Mouse (Mus musculus) thymus, adult 2 months (tissue): ENCODE measurements around the gene Glb1l. TPM values are rescaled to one million over a fixed set of nuclear protein-coding genes. Genes with fewer than 3 reads are reported as not detected.
A peak's percentile ranks its signal among the peaks of the same experiment; 100 is the strongest.

Experiments used
- DNase-seq: peaks from one replicate; pipeline ENCODE4 v3.0.0; 2021
- H3K27ac ChIP-seq: fragments of 200-500 bp; 2 replicates; pipeline ENCODE4 v1.5.1; 2012; ENCODE audit warnings: low read length, control low read depth; ENCODE audit not compliant: control insufficient read depth, insufficient read depth
- H3K27me3 ChIP-seq: fragments of 200-500 bp; 2 replicates; pipeline ENCODE4 v1.6.1; 2012; ENCODE audit warnings: mild to moderate bottlenecking, low read length, moderate library complexity, mixed read lengths; ENCODE audit not compliant: control insufficient read depth, insufficient read depth
- H3K36me3 ChIP-seq: fragments of 200-500 bp; 2 replicates; pipeline ENCODE4 v1.6.1; 2012; ENCODE audit warnings: mild to moderate bottlenecking, low read length, moderate library complexity; ENCODE audit not compliant: control insufficient read depth, insufficient read depth
- H3K4me1 ChIP-seq: fragments of 200-500 bp; replicated peaks from 2 replicates; pipeline ENCODE4 v1.6.1; 2012; ENCODE audit warnings: low read length; ENCODE audit not compliant: control insufficient read depth, insufficient read depth
- H3K4me3 ChIP-seq: fragments of 200-500 bp; 2 replicates; pipeline ENCODE4 v1.5.1; 2012; ENCODE audit warnings: mild to moderate bottlenecking, low read length, control low read depth, moderate library complexity; ENCODE audit not compliant: control insufficient read depth, insufficient read depth
- CTCF ChIP-seq: fragments of 200-500 bp; IDR thresholded peaks from 2 replicates; pipeline ENCODE4 v1.5.1; 2012; ENCODE audit warnings: mild to moderate bottlenecking, control low read depth, low read length, moderate library complexity, borderline replicate concordance; ENCODE audit not compliant: control insufficient read depth, poor library complexity, insufficient read depth; ENCODE audit errors: extremely low read depth
- POLR2A ChIP-seq: fragments of 200-500 bp; IDR thresholded peaks from 2 replicates; pipeline ENCODE4 v1.6.1; 2012; ENCODE audit warnings: mild to moderate bottlenecking, low read length, control low read depth, moderate library complexity; ENCODE audit not compliant: control insufficient read depth, poor library complexity, insufficient read depth; ENCODE audit errors: extremely low read depth
- WGBS: fragments of 180-500 bp; shearing (Covaris S2); methylation state at CpG from one replicate; pipeline ENCODE4 v1.1.7; 2018; 5-methylcytosine and 5-hydroxymethylcytosine counted together
- polyA plus RNA-seq: library from polyadenylated mRNA; depleted of rRNA; stranded (reverse); fragments of >200 nt; gene quantifications from 2 replicates; pipeline ENCODE4 v1.2.3, GENCODE M21; 2012

Glb1l gene
- polyA plus RNA-seq, 1 experiment, result 14.4 TPM

- H3K27me3 ChIP-seq, result no peaks in the 10 kb centered on the region
- DNase-seq, result no peak
- H3K4me1 ChIP-seq, result peaks cover 11% of the 10 kb centered on the region
- TF ChIP-seq POLR2A (no peak), CTCF (no peak)
- H3K36me3 ChIP-seq, result peaks cover 16% of the 10 kb centered on the region
- no peak overlapping the region for H3K4me3 ChIP-seq
- 28% methylated on average over 2 of the region's 2 CpGs for WGBS
- no peak overlapping the region for H3K27ac ChIP-seq
Observed at GRCm38 (mm10) chr1:75187914-75188483, 22.6 kb downstream of the Glb1l start.

GRCm38 (mm10) chr1:75187126-75187525 lies 23.5 kb downstream of the Glb1l start:
- no peak for DNase-seq
- Histone ChIP-seq H3K4me3 (no peak overlapping the region), H3K27ac (no peak overlapping the region), H3K36me3 (peaks cover 20% of the 10 kb centered on the region), H3K4me1 (peaks cover 9% of the 10 kb centered on the region), H3K27me3 (no peaks in the 10 kb centered on the region)
- TF ChIP-seq POLR2A (no peak), CTCF (no peak)

GRCm38 (mm10) chr1:75185495-75185894 lies 25.1 kb downstream of the Glb1l start:
- H3K27ac ChIP-seq, result no peak overlapping the region
- no peak overlapping the region for H3K4me3 ChIP-seq
- WGBS, result 95% methylated on average over 11 of the region's 11 CpGs
- TF ChIP-seq CTCF (no peak), POLR2A (no peak)
- no peak for DNase-seq
- no peaks in the 10 kb centered on the region for H3K27me3 ChIP-seq
- peaks cover 20% of the 10 kb centered on the region for H3K36me3 ChIP-seq
- peaks cover 3% of the 10 kb centered on the region; the same call in 1 of the 2 replicates for H3K4me1 ChIP-seq

- H3K27ac ChIP-seq, result no peak overlapping the region
- TF ChIP-seq POLR2A, result no peak
- TF ChIP-seq CTCF, result peak; percentile 39; the same call in 1 of the 2 replicates
- no peaks in the 10 kb centered on the region for H3K27me3 ChIP-seq
- 83% methylated on average over 4 of the region's 4 CpGs for WGBS
- no peak for DNase-seq
- H3K4me3 ChIP-seq, result no peak overlapping the region
- H3K4me1 ChIP-seq, result peaks cover 9% of the 10 kb centered on the region
- peaks cover 17% of the 10 kb centered on the region for H3K36me3 ChIP-seq
Observed at GRCm38 (mm10) chr1:75182160-75182559, 28.5 kb downstream of the Glb1l start.

GRCm38 (mm10) chr1:75181377-75181870 lies 29.2 kb downstream of the Glb1l start:
- 98% methylated on average over 4 of the region's 4 CpGs for WGBS
- Histone ChIP-seq H3K27ac (no peak overlapping the region), H3K4me3 (no peak overlapping the region), H3K4me1 (peaks cover 9% of the 10 kb centered on the region), H3K27me3 (no peaks in the 10 kb centered on the region), H3K36me3 (peaks cover 11% of the 10 kb centered on the region)
- no peak for DNase-seq
- TF ChIP-seq POLR2A, result no peak

- no peak overlapping the region for H3K4me3 ChIP-seq
- peaks cover 8% of the 10 kb centered on the region; the same call in 1 of the 2 replicates for H3K36me3 ChIP-seq
- H3K27ac ChIP-seq, result no peak overlapping the region
- WGBS, result 56% methylated on average over 7 of the region's 7 CpGs
- H3K27me3 ChIP-seq, result no peaks in the 10 kb centered on the region
- peaks cover 9% of the 10 kb centered on the region for H3K4me1 ChIP-seq
- TF ChIP-seq POLR2A (no peak), CTCF (no peak)
- DNase-seq, result no peak
Observed at GRCm38 (mm10) chr1:75180741-75181140, 29.9 kb downstream of the Glb1l start.
